Mouse (Mus musculus): ENCODE data around the gene 5730480H06Rik.

DNA sequence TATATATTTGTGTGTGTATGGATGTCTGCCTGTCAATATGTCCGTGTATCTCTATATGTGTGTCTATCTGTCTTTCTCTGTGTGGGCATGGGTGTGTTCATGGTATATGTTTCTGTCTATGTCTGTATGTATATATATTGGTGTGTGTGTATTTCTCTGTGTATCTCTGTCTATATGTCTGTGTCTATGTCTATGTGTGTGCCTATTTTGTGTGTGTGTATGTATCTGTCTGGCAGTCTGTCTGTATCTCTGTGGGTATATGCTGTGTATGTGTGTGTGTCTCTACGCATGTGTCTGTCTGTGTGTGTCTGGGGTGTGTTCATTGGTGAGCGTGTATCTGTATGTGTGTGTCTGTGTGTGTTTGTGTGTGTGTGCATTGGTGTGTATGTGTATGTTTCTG is 5.7 kb downstream of the 5730480H06Rik start:
- TF ChIP-seq GATA1 (IDR thresholded peaks at IDR 0.05; ENCODE audit: borderline replicate concordance, low read length): no peak
- TF ChIP-seq CTCF (IDR thresholded peaks at IDR 0.05; ENCODE audit: low read depth, low read length): no peak

Measured in G1E (cell line).